In the genomic region with DNA sequence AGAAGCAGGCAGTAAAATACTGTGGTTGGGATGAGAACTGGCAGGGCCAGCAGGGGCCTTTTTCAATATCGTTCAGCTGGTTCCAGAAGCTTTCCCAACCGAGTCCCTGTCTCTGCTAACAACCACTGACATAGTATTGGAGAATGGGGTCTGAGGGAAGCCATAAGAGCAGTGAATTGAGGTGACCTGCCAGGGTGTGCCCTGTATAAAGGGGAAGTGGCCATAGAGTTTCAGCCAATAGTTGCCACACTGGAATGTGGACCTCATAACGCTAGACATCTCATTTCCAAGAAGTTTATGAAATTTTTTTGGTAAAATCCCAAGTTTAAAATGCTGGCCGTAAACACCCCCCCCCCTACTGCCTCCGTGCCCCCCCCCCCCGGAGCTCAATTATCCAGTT, we compare ENCODE assay signal across 23 mouse cellular contexts.
DNase-seq lines count a peak whose midpoint lies in the region; ATAC-seq lines count a peak whose summit lies in the region.
"Had no signal": no experiment of that assay in that cellular context is flagged by ENCODE, and none has a peak within 500 bp of the region (broad histone marks: within the 10 kb centered on the region; RNA-seq: fewer than 3 reads in every experiment).

No protein-coding gene starts in this region.

- intact Hi-C loops in left cerebral cortex, postnatal 10 days (cut with DNase I), result loop anchor here (10.0 kb wide), 1 partner anchor 194 kb away; no protein-coding TSS in a partner anchor
- intact Hi-C loops in gastrocnemius, postnatal 36 days (cut with DNase I), result no loop called here

- 53% methylated on average over 6 of the region's 6 CpGs for WGBS in limb, embryonic 12.5 days
- 71% methylated on average over 6 of the region's 6 CpGs for WGBS in limb, embryonic 10.5 days

- no peaks in the 10 kb centered on the region for H3K36me3 ChIP-seq in limb, embryonic 12.5 days
- no peaks in the 10 kb centered on the region for H3K36me3 ChIP-seq in limb, embryonic 10.5 days
- H3K36me3 ChIP-seq: embryonic facial prominence, embryonic 13.5 days; embryonic facial prominence, embryonic 15.5 days; forebrain, embryonic 10.5 days; forebrain, embryonic 12.5 days had no signal

- H3K4me3 ChIP-seq in limb, embryonic 12.5 days (replicated peaks), result no peak overlapping the region
- H3K4me3 ChIP-seq in limb, embryonic 10.5 days, result no peak overlapping the region
- no peak overlapping the region for H3K4me3 ChIP-seq in brown adipose tissue, adult 24 weeks (ENCODE audit: insufficient read depth, low read depth, low read length)
- H3K4me3 ChIP-seq: embryonic facial prominence, embryonic 13.5 days; embryonic facial prominence, embryonic 15.5 days; erythroblast, embryonic 14.5 days; forebrain, embryonic 10.5 days; forebrain, embryonic 12.5 days had no signal

- H3K27me3 ChIP-seq in limb, embryonic 12.5 days, result no peaks in the 10 kb centered on the region
- H3K27me3 ChIP-seq in limb, embryonic 10.5 days (ENCODE audit: low read depth, poor library complexity, severe bottlenecking), result no peaks in the 10 kb centered on the region
- H3K27me3 ChIP-seq: embryonic facial prominence, embryonic 13.5 days; embryonic facial prominence, embryonic 15.5 days had no signal

- 0 out of 2 replicates have a peak overlapping the region, but pooled peaks have one; percentile 29 for H3K27ac ChIP-seq in limb, embryonic 12.5 days
- H3K27ac ChIP-seq in limb, embryonic 10.5 days, result no peak overlapping the region
- peak overlapping the region; percentile 57 for H3K27ac ChIP-seq in brown adipose tissue, adult 24 weeks (replicated peaks; ENCODE audit: low read depth, low read length)
- H3K27ac ChIP-seq: embryonic facial prominence, embryonic 13.5 days; embryonic facial prominence, embryonic 15.5 days; forebrain, embryonic 10.5 days; forebrain, embryonic 12.5 days had no signal

- no peaks in the 10 kb centered on the region for H3K9me3 ChIP-seq in limb, embryonic 12.5 days
- no peaks in the 10 kb centered on the region for H3K9me3 ChIP-seq in limb, embryonic 10.5 days (replicated peaks)
- H3K9me3 ChIP-seq: embryonic facial prominence, embryonic 13.5 days; embryonic facial prominence, embryonic 15.5 days; forebrain, embryonic 10.5 days; forebrain, embryonic 12.5 days had no signal

- no peak overlapping the region for H3K9ac ChIP-seq in limb, embryonic 12.5 days (replicated peaks)
- H3K9ac ChIP-seq: embryonic facial prominence, embryonic 13.5 days; embryonic facial prominence, embryonic 15.5 days; forebrain, embryonic 12.5 days had no signal

- no peak overlapping the region for H3K4me2 ChIP-seq in limb, embryonic 12.5 days
- H3K4me2 ChIP-seq: embryonic facial prominence, embryonic 13.5 days; embryonic facial prominence, embryonic 15.5 days; forebrain, embryonic 12.5 days had no signal

- H3K4me1 ChIP-seq in limb, embryonic 12.5 days (replicated peaks), result peaks cover 18% of the 10 kb centered on the region
- peaks cover 21% of the 10 kb centered on the region for H3K4me1 ChIP-seq in limb, embryonic 10.5 days
- peaks cover 20% of the 10 kb centered on the region for H3K4me1 ChIP-seq in brown adipose tissue, adult 24 weeks (ENCODE audit: control insufficient read depth, insufficient read depth, insufficient read length, low read length)

- ATAC-seq in limb, embryonic 12.5 days (ENCODE audit: insufficient number of reproducible peaks, insufficient read depth, low FRiP score, low TSS enrichment, low read depth), result no peak
- peak; percentile 65 for ATAC-seq in megakaryocyte, adult 5-6 weeks (ENCODE audit: poor library complexity, severe bottlenecking)
- ATAC-seq: forebrain, embryonic 14.5 days; forebrain, embryonic 16.5 days had no signal

- no peak for DNase-seq in limb, embryonic 10.5 days (ENCODE audit: low spot score)
- DNase-seq in gastrocnemius, postnatal 4 days (ENCODE audit: low spot score in 2 of 2), result no peak
- DNase-seq in left cerebral cortex, postnatal 10 days (ENCODE audit: extremely low spot score in 1 of 2, low spot score in 2 of 2), result no peak
- DNase-seq in gastrocnemius, postnatal 36 days, result no peak
- DNase-seq: adrenal gland, adult 8-10 months; adrenal gland, postnatal 36 days; cerebellum, adult 11 months; cerebellum, adult 18-20 months; cerebellum, adult 8-10 months; cerebellum, adult 9-11 months; cerebellum, postnatal 14 days; cerebellum, postnatal 36 days; embryo, embryonic 11 days had no signal
